Mouse (Mus musculus): ENCODE results near the gene Dst. TPM values are rescaled to one million over a fixed set of nuclear protein-coding genes. Genes with fewer than 3 reads are reported as not detected.

Dst gene
- total RNA-seq, 2 experiments from 2014 or later, result 0.31 to 0.49 TPM

GRCm38 (mm10) chr1:33969910-33970309 is 61.9 kb downstream of the Dst start:
- ATAC-seq (replicated peaks; ENCODE audit: poor library complexity, severe bottlenecking), result no peak

- no peak for ATAC-seq (replicated peaks; ENCODE audit: poor library complexity, severe bottlenecking)
Measured at GRCm38 (mm10) chr1:33974401-33974800, 66.4 kb downstream of the Dst start.

- no peak for ATAC-seq (replicated peaks; ENCODE audit: poor library complexity, severe bottlenecking)
Measured at GRCm38 (mm10) chr1:33975333-33975732, 67.3 kb downstream of the Dst start.

GRCm38 (mm10) chr1:33977832-33978231 is 69.8 kb downstream of the Dst start:
- peak; percentile 59 for ATAC-seq (replicated peaks; ENCODE audit: poor library complexity, severe bottlenecking)

GRCm38 (mm10) chr1:33980420-33980819 is 72.4 kb downstream of the Dst start:
- ATAC-seq (replicated peaks; ENCODE audit: poor library complexity, severe bottlenecking), result no peak

GRCm38 (mm10) chr1:33989643-33990042 is 81.6 kb downstream of the Dst start:
- ATAC-seq (replicated peaks; ENCODE audit: poor library complexity, severe bottlenecking), result no peak

GRCm38 (mm10) chr1:33991067-33991466 is 83.0 kb downstream of the Dst start:
- ATAC-seq (replicated peaks; ENCODE audit: poor library complexity, severe bottlenecking), result no peak

GRCm38 (mm10) chr1:33992810-33993209 is 84.8 kb downstream of the Dst start:
- ATAC-seq (replicated peaks; ENCODE audit: poor library complexity, severe bottlenecking), result no peak

GRCm38 (mm10) chr1:33994201-33994600 is 86.2 kb downstream of the Dst start:
- peak; percentile 87 for ATAC-seq (replicated peaks; ENCODE audit: poor library complexity, severe bottlenecking)

GRCm38 (mm10) chr1:33995386-33995785 is 87.4 kb downstream of the Dst start:
- no peak for ATAC-seq (replicated peaks; ENCODE audit: poor library complexity, severe bottlenecking)

GRCm38 (mm10) chr1:33996105-33996887 is 88.3 kb downstream of the Dst start:
- no peak for ATAC-seq (replicated peaks; ENCODE audit: poor library complexity, severe bottlenecking)

GRCm38 (mm10) chr1:34002321-34002720 is 94.3 kb downstream of the Dst start:
- no peak for ATAC-seq (replicated peaks; ENCODE audit: poor library complexity, severe bottlenecking)

- no peak for ATAC-seq (replicated peaks; ENCODE audit: poor library complexity, severe bottlenecking)
Measured at GRCm38 (mm10) chr1:34002970-34003369, 94.9 kb downstream of the Dst start.

- ATAC-seq (replicated peaks; ENCODE audit: poor library complexity, severe bottlenecking), result no peak
Measured at GRCm38 (mm10) chr1:34005238-34005725, 97.3 kb downstream of the Dst start.

- peak; percentile 83 for ATAC-seq (replicated peaks; ENCODE audit: poor library complexity, severe bottlenecking)
Measured at GRCm38 (mm10) chr1:34005726-34006638, 98.0 kb downstream of the Dst start.

- no peak for ATAC-seq (replicated peaks; ENCODE audit: poor library complexity, severe bottlenecking)
Measured at GRCm38 (mm10) chr1:34006828-34007361, 98.9 kb downstream of the Dst start.

- ATAC-seq (replicated peaks; ENCODE audit: poor library complexity, severe bottlenecking), result no peak
Measured at GRCm38 (mm10) chr1:34007379-34007778, 99.4 kb downstream of the Dst start.

GRCm38 (mm10) chr1:34011051-34011677 is 103.1 kb downstream of the Dst start:
- peak; percentile 85 for ATAC-seq (replicated peaks; ENCODE audit: poor library complexity, severe bottlenecking)

- ATAC-seq (replicated peaks; ENCODE audit: poor library complexity, severe bottlenecking), result no peak
Measured at GRCm38 (mm10) chr1:34011821-34012271, 103.8 kb downstream of the Dst start.

GRCm38 (mm10) chr1:34013490-34013889 is 105.5 kb downstream of the Dst start:
- ATAC-seq (replicated peaks; ENCODE audit: poor library complexity, severe bottlenecking), result 0 out of 2 replicates have a peak, but pooled peaks have one; percentile 4

Data from granulocyte monocyte progenitor cell, adult 5-6 weeks (primary cell).